Mouse (Mus musculus): ENCODE results near the gene Hilpda.

Hilpda gene

DNA sequence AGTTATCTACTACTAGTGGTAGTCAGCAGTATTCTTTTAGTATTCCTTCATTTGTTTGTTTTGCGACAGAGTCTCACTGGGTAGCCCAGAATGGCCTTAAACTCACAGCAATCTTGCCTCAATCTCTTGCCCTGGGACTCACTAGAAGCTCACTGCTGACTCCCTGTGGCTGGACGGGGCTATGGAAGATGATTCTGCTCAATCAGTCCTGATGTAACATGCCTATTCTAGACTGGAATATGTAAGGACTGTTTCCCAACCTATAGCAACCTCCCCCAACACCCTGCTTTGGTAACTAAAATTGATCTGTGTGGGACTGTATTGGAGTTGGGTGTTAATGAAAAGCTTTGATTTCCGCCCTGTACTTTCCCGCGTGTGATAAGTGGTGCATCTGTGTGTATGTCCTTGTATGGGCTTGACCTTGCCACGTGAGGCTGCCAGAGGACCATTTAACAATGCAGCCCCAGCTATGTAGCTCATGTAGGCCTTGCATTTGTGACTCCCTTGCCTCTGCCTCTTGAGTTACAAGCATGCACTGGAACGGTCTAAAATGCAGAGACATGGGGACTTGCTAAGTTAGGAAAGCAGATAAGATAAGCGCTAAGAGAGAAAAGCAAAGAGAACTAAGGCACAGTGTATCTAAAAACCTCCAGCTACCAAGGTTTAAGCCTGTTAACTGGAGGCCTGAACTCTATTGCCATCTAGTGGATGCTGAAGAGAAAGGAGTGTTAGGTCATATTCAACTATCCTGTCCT, 6.4 kb downstream of the Hilpda start:
- DNase-seq = peak; percentile 79

DNA sequence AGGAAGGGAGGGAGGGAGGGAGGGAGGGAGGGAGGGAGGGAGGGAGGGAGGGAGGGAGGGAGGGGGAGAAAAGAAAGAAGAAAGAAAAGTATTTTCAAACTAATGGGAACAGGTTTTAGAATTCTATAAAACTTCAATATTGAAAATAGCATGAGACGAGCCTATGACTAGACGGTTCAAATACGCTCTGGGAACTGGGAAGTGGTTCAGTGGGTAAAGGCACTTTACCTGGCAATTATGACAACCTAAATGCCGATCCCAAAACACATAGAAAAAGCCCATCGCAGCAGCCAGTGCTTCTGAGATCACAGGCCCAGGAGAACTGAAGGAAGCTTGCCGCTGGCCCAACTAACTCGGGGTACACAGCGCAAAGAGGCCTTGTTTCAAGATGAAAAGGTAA, 7.0 kb downstream of the Hilpda start, which contains the start of gene Fam71f2:
Gene Fam71f2, plus strand, starts transcription at position 301 of the 400 bp plus-strand sequence.
- DNase-seq = no peak

DNA sequence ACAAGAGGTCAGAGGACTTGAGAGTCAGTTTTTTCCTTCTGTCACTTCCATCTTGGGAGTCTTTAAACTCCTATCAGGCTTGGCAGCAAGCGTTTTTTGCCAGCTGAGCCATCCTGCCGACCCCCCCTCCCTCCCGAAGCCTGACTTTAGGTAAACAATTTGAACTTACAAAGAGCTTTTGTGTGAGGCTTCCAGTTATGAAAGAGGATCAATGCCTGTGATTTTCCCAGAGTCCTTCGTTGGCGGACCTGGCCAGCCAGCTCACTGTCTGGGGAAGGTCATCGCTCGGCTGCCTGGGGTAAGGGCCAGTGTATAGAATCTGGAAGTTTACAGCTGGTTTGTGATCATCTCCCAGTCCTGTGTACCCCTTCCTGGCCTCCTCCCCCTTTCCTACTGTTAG, 8.4 kb downstream of the Hilpda start:
- DNase-seq = peak; percentile 36

DNA sequence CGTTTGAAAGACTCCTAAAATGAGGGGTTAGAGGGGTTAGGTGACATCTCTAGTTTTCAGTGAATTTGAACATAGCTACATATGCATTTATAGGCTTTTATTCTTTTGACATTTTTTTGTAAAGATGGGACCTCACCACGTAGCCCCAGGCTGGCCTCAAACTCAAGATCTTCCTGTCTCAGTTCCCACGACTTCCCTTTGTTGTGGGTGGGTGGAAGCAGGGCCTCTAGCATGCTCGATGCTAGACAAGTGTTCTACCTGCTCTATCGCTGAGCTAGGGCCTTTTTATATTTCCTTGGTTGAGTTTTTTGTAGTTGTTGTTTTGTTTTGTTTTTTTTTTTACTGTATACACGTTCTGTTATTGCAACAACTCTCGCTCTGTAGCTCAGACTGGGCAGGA, 14.6 kb downstream of the Hilpda start:
- DNase-seq = no peak

DNA sequence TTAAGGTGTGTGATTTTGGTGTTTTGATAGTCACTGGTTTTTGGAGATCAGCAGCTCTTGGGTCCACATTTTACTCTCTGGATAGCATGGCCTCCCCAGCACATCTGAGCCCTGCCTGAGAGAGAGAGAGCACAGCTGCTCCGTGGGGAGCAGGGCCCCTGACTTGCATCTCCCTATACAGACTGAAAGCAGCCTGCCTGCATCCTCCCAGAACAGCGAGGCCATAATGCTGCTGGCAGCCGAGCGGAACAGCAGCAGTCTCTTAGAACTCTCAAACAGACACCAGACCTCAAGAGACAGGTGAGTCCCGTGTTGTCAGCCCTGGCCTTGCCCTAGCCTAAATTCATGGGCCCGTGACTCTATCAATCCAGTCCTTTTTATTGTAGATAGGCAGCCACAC, 15.2 kb downstream of the Hilpda start:
- no peak for DNase-seq

DNA sequence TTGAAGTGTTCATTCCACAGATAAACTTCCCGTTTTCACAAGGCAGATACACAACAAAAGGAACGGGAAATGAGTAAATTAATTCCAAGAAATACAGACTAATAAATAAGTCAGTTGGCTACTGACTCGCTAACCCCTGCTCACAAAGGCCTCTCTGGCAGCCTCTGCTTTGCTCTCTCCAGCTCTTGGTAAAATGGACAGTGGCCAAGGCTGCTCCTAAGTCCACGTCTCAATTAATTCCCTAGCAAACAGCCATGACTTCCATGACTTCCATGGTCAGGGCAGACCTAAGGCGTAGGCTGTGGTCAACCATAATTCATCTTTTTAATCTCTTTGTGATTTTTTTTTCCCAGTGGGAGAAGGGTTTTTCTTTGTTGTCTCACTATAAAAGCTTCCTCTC, 15.7 kb downstream of the Hilpda start:
- no peak for DNase-seq

DNA sequence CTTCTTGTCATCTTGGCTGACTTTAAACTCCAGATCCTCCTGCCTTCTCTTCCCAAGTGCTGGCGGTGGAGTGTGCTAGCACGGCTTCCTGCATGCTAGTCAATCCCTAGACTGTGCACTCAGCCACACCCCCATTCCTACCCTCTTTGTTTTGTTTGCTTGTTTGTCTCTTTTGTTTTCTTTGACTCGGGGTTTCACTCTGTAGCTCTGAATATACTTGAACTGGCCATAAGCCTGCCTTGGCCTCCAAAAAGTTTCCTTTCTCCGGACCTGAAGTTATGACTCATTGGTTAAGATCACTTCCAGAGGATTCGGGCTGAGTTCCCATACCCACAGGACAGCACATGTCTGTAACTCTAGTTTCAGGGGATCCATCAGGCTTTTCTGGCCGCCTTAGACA, 16.4 kb downstream of the Hilpda start:
- peak; percentile 17 for DNase-seq

DNA sequence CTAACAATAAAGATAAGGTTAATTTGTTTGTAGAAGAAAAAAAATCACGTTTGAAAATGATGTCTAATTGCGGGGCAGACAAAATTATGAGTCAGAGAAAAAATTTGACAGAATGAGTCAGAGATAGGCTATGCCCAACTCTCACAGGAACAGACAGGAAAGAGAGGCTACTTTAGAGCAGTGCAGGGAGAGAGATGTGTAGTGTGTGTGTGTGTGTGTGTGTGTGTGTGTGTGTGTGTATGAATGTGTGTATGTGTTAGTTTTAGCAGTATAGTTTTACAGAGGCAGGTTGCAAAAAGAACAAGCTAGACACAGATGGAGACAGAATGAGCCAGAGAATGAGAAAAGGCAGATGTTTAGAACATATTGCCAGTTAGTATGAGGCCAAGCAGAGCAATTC, 26.8 kb downstream of the Hilpda start:
- DNase-seq = no peak

DNA sequence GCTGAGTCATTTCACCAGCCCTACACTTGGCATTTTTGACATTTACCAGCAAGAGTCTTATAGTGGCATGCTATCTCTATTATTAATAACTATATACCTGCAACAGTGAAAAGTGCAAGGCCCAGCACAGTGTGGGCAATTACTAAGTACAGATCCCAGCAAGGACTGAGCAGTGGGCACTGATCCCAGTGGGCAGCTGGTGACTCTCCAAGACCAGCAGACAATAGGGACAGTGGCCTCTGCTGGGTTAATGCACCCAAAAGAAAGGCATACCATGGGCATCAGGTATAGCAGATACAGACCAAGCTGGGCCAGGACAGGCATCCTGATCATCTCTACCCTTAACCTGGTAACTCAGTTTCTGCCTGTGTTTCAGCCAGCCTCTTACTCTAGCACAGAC, 31.0 kb downstream of the Hilpda start:
- no peak for DNase-seq

DNA sequence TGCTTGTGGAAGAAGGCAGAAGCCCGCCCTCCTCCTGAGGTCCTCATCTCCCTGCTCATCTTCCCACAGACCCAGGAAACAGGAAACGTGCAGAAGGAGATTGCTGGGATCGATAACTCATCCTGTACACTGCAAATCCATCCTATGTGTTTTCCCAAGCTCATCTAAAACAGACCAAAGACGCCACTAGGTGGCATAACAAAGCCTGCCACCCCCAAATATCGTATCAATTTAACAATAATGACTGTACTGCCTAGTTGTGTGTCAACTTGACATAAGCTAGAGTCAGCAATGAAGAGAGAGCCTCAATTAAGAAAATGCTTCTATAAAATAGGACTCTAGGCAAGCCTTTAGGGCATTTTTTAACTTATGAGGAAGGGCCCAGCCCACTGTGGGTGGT, 31.4 kb downstream of the Hilpda start:
- no peak for DNase-seq

DNA sequence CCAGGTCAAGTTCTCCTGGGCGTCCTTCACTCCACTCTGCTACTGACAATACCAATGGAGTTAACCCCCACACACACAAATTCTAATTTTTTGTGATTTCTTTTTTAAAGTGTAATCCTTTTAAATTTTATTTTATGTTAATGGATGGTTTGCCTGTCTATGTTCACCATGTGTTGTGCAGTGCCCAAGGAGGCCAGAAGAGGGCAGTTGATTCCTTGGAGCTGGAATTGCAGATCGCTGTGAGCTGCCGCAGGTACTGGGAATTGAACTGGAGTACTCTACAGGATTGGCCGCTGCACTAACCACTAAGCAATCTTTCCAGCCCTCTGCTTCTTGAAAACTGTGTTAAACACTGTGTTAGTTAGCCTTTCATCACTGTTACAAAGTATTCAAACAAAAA, 33.2 kb downstream of the Hilpda start:
- no peak for DNase-seq

DNA sequence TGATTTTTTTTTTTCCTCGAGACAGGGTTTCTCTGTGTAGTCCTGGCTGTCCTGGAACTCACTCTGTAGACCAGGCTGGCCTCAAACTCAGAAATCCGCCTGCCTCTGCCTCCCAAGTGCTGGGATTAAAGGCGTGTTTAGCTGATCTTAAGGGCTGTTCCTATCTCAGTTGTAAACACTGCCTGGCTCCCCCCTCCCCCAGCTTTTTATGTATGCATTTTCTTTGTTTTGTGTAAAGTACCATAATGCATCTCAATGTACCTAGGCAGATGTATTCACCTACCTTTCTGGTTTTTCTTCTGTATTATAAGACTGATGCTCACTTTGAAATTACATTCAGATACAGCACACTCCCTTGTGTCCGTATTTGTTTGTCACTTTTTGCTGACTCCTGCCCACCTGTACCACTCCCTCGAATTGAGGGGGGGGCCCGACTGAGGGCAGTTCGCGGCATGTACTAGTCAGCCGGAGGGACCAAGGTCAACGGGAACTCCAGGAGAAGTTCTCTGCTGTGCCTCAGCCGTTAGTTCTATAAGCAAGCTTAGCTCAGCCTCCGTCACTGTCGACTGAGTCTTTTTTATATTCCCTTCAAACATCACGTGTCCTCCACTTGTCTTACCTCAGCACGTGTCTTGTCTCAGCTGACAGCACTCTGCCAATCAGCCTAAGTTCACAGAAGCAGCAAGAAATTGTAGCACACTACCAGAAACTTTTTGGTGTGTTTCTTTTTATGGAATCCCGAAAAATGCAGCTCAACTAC, 36.7 kb downstream of the Hilpda start:
- DNase-seq = no peak

DNA sequence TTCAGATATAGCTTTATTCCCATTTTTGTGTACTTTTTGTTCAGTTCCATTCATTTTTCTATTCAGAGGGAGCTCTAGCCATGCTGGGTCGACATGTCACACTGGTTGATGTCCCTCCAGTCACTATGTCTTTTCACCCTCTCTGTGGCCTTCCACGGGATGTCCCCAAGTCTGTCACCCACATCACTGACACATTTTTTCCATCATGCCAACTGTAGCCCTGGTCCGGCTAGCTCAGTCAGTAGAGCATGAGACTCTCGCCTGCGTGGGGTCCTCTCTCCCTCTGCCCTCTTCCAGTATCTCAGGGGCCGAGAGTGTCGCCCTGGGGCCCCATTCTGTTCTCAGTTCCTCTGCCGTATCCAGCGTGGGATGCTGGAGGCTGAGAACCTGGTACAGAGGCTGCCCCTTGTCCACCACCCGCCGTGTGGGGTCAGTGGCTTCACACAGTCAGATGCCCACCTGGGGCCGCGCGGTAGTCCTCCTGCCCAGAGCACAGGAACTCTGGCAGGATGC, 41.5 kb downstream of the Hilpda start:
- no peak for DNase-seq

DNA sequence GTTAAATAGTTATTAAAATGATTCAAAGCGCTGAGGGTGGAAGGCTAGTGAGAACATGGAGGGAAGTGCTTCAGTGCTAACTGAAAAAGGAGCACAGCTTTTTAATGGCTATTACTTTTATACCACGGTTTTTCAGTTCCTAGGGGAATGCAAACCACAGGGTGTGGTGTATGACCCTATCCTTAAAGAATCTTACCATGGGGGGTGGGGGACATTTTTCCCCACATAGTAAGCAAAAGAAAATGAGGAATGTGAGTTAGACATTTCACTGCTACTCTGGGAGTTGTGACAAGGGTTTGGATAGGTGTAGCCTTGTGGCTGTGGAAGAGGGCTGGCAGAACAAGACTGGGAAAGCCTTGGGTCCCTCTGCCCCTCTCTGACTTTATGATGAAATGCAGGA, 45.0 kb downstream of the Hilpda start:
- DNase-seq = no peak

DNA sequence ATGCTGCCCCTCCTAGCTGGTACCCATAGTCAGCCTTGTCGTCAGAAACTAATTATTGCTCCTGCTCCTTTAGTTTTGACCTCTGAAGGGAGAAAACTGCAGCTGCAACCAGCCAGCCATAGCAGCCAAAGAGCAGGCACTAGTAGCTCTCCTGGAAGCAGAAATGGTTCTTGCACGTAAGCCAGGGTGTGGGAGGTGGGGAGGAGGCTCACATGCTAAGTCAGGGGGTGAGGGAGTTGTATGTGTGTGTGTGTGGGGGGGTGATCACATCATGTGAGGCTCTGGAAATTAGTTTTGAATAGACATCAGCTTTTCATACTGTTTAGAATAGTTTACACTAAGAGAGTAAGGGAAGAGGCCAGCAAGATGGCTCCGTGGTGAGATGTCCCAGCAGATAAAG, 45.7 kb downstream of the Hilpda start:
- no peak for DNase-seq

DNA sequence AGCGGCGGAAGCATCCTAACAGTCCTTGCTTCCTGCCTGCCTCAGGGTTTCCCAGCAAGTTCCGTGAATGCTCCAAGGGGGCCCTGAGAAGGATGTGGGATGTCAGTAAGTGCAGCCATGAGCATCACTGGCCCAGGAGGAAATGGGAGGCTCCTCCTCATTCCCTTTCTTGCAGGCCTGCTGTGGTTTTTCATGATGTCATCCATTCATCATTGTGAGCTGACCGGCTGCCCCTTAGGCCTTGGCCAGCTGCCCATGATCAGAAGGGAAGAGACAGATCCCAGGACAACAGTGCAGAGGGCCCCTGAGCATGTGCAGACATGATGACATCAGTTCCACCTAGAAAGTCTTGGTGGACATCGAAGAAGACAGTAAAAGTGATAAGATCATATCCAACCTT, 46.6 kb downstream of the Hilpda start, which contains the start of gene Fam71f1:
Gene Fam71f1, plus strand, starts transcription at position 262 of the 400 bp plus-strand sequence.
- peak; percentile 76 for DNase-seq

DNA sequence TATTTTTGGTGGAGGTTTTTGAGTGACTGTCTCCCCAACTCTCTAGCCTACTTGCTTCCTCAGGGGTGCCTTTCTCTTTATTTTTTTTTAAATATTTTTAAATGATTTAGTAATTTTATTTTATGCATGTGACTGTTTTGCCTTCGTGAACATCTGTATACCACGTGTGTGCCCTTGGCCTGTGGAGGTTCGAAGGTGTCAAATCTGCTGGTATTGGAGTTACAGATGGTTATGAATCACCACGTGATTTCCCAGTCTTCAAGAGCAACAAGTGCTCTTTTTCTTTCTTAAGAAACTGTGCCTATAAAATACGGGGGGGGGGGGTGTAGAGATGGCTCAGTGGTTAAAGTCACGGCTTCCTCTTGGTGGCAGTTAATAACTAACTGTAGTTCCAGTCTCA, 49.3 kb downstream of the Hilpda start:
- no peak for DNase-seq

DNA sequence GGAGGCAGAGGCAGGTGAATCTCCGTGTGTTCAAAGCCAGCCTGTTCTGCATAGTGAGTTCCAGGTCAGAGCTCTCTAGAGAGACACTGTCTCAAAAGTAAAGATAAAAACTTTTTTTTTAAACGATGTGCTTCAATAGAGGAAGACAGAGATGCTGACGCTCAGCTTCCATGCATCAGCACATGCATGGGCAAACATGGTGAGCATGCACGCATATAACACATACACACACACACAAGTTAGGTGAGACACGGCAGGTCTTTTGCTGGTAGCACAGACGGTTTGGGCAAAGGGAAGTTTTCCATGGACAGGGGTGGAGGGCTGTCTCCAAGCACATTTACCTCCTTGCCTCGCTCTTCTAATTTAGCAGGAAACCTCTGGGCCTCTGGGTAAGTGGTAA, 49.9 kb downstream of the Hilpda start:
- no peak for DNase-seq

DNA sequence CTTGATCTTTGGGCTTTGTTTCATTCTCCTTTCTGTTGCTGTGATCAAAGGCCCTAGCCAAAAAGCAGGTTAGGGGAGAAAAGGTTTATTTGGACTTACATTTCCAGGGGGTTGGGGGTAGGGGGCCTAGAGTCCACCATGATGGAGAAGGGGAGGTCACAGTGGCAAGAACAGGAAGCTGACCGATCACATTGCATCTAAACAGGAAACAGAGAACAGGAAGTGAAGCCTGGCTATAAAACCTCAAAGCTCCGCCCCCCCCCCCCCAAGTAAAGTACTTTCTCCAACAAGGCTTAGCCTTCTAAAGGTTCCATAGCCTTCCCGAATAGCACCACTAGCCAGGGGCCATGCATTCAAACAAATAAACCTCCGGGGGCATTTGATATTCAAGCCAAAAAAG, 50.4 kb downstream of the Hilpda start:
- no peak for DNase-seq
